Mouse (Mus musculus) heart, adult 2 months (tissue): ENCODE measurements at regions not wholly inside any gene's neighbourhood (a gene's known extent, or its start where the extent isn't known, plus 50 kb on each side); places are given as distances from the start of the nearest gene placed in this dataset.

ENCODE experiments used
- CTCF ChIP-seq: fragments of 200-600 bp; IDR thresholded peaks from 2 replicates; pipeline ENCODE4 v1.8.1; 2022; ENCODE audit warnings: antibody characterized with exemption, mild to moderate bottlenecking, moderate library complexity
- EP300 ChIP-seq: fragments of 200-500 bp; IDR thresholded peaks from 2 replicates; pipeline ENCODE4 v1.6.1; 2011; ENCODE audit warnings: low read depth, low read length, control low read depth; ENCODE audit not compliant: insufficient read depth
- POLR2A ChIP-seq: fragments of 200-500 bp; IDR thresholded peaks from 2 replicates; pipeline ENCODE4 v1.6.1; 2011; ENCODE audit warnings: mild to moderate bottlenecking, low read depth, low read length, control low read depth; ENCODE audit not compliant: insufficient read depth

- TF ChIP-seq CTCF (no peak), POLR2A (no peak), EP300 (no peak)
Observed at GRCm38 (mm10) chr10:67598590-67599047, 49.9 kb upstream of the Ado start.
